Mouse (Mus musculus) liver, adult 2 months (tissue): ENCODE results near the gene Nhlh1. TPM values are rescaled to one million over a fixed set of nuclear protein-coding genes. Genes with fewer than 3 reads are reported as not detected.
A peak's percentile ranks its signal among the peaks of the same experiment; 100 is the strongest.

Experiments used
- DNase-seq: peaks from one replicate; pipeline ENCODE4 v3.0.0-alpha.2; 2011; ENCODE audit warnings: low read depth, low spot score; ENCODE audit errors: extremely low read depth
- H3K27ac ChIP-seq: fragments of 200-500 bp; replicated peaks from 2 replicates; pipeline ENCODE4 v1.5.1; 2012; ENCODE audit warnings: low read depth, mild to moderate bottlenecking, control low read depth, inconsistent platforms, low read length; ENCODE audit not compliant: insufficient read depth
- H3K27me3 ChIP-seq: fragments of 200-500 bp; 2 replicates; pipeline ENCODE4 v1.6.1; 2012; ENCODE audit warnings: mild to moderate bottlenecking, moderate library complexity, low read length, inconsistent platforms; ENCODE audit not compliant: control insufficient read depth, insufficient read depth
- H3K36me3 ChIP-seq: fragments of 200-500 bp; 2 replicates; pipeline ENCODE4 v1.6.1; 2012; ENCODE audit warnings: low read length, inconsistent platforms; ENCODE audit not compliant: control insufficient read depth, insufficient read depth
- H3K4me1 ChIP-seq: fragments of 200-500 bp; 2 replicates; pipeline ENCODE4 v1.6.1; 2011; ENCODE audit warnings: low read length; ENCODE audit not compliant: control insufficient read depth, insufficient read depth
- H3K4me3 ChIP-seq: fragments of 200-500 bp; 2 replicates; pipeline ENCODE4 v1.5.1; 2011; ENCODE audit warnings: low read depth, mild to moderate bottlenecking, control low read depth, low read length, moderate library complexity; ENCODE audit not compliant: insufficient read depth
- H3K79me2 ChIP-seq: fragments of 200-500 bp; 2 replicates; pipeline ENCODE4 v1.6.1; 2012; ENCODE audit warnings: inconsistent platforms, mild to moderate bottlenecking, low read length, moderate library complexity; ENCODE audit not compliant: control insufficient read depth, insufficient read depth
- H3K9ac ChIP-seq: fragments of 200-500 bp; 2 replicates; pipeline ENCODE4 v1.6.1; 2012; ENCODE audit warnings: low read depth, mild to moderate bottlenecking, control low read depth, inconsistent platforms, low read length
- CTCF ChIP-seq: fragments of 200-500 bp; IDR thresholded peaks from 2 replicates; pipeline ENCODE4 v1.5.1; 2011; ENCODE audit warnings: low read depth, low read length, control low read depth
- POLR2A ChIP-seq: fragments of 200-500 bp; IDR thresholded peaks from 2 replicates; pipeline ENCODE4 v1.6.1; 2011; ENCODE audit warnings: low read length, control low read depth; ENCODE audit not compliant: insufficient read depth; ENCODE audit errors: extremely low read depth
- WGBS: fragments of 180-500 bp; shearing (Covaris S2); methylation state at CpG from one replicate; pipeline ENCODE4 v1.1.7; 2018; 5-methylcytosine and 5-hydroxymethylcytosine counted together
- polyA plus RNA-seq: library from polyadenylated mRNA; depleted of rRNA; stranded (reverse); fragments of >200 nt; gene quantifications from 2 replicates; pipeline ENCODE4 v1.2.3, GENCODE M21; 2012; rRNA removed
- total RNA-seq: library from RNA; depleted of rRNA; stranded (reverse); fragments of >200 nt; gene quantifications from 2 replicates; pipeline ENCODE4 v1.2.3, GENCODE M21; 2014; rRNA removed

The Nhlh1 gene
- total RNA-seq (not detected in 2 replicates), polyA plus RNA-seq (not detected in 2 replicates)

DNA sequence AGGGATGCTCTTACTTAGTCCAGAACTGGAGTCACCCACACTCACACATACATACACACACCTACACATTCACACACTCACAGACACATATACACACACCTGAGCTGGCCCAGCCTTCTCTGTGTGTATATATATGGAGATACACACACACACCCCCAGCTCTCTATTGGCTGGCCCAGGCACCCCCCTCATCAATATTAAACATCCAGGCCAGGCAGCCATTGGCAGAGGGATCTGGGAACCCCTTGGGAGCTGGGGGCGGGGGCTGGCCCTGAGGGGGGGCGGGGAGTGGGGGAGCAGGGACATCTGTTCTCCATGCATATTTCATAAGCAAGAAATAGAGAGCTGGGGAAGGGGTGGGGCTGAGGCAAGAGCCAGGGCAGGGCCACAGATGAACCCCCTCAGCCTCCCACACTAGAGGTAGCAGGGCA is at the start of gene Nhlh1:
Nhlh1 (minus strand) TSS at position 83 of the 431 bp plus-strand sequence.
- WGBS = 47% methylated on average over 2 of the region's 2 CpGs
- Histone ChIP-seq H3K36me3 (no peaks in the 10 kb centered on the region), H3K4me3 (no peak within 1 kb of the TSS), H3K9ac (no peak within 1 kb of the TSS), H3K4me1 (no peaks in the 10 kb centered on the region; the same call in 1 of the 2 replicates), H3K27me3 (peaks cover 11% of the 10 kb centered on the region; the same call in 1 of the 2 replicates), H3K79me2 (no peaks in the 10 kb centered on the region), H3K27ac (no peak within 1 kb of the TSS)
- no peak for TF ChIP-seq CTCF
- TF ChIP-seq POLR2A = no peak
- no peak for DNase-seq

GRCm38 (mm10) chr1:172105101-172105500 is 47.7 kb upstream of the Nhlh1 start:
- Histone ChIP-seq H3K4me1 (no peaks in the 10 kb centered on the region), H3K36me3 (peaks cover 88% of the 10 kb centered on the region), H3K79me2 (0 out of 2 replicates have a peak, but pooled peaks cover 3% of the 10 kb centered on the region), H3K4me3 (no peak overlapping the region), H3K9ac (no peak overlapping the region), H3K27me3 (no peaks in the 10 kb centered on the region), H3K27ac (no peak overlapping the region)
- TF ChIP-seq POLR2A (no peak), CTCF (no peak)
- 86% methylated on average over 11 of the region's 11 CpGs for WGBS
- DNase-seq = no peak

DNA sequence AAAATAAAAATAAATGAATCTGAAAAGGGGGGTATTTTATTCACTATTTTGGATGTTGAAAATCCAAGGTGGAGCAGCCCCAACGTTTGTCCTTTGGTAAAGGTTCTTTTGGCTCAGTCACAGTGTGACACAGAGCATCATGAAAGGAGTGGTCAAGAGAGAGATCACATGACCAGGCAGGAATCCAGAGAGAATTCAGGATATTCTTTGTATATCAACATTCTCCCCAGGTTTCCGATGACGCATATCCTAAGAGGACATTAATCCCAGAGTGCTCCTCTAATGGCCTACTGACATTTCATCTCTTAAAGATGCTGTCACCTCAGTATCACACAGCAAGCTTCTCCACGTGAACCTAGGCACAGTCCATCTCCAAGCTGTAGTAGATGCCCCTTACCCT is 46.2 kb upstream of the Nhlh1 start:
- no peak for TF ChIP-seq POLR2A
- TF ChIP-seq CTCF = no peak
- Histone ChIP-seq H3K36me3 (peaks cover 78% of the 10 kb centered on the region), H3K27ac (no peak overlapping the region), H3K4me1 (peaks cover 4% of the 10 kb centered on the region; the same call in 1 of the 2 replicates), H3K4me3 (no peak overlapping the region), H3K27me3 (no peaks in the 10 kb centered on the region), H3K9ac (no peak overlapping the region), H3K79me2 (0 out of 2 replicates have a peak, but pooled peaks cover 3% of the 10 kb centered on the region)
- 70% methylated on average over 4 of the region's 4 CpGs for WGBS
- DNase-seq = no peak

DNA sequence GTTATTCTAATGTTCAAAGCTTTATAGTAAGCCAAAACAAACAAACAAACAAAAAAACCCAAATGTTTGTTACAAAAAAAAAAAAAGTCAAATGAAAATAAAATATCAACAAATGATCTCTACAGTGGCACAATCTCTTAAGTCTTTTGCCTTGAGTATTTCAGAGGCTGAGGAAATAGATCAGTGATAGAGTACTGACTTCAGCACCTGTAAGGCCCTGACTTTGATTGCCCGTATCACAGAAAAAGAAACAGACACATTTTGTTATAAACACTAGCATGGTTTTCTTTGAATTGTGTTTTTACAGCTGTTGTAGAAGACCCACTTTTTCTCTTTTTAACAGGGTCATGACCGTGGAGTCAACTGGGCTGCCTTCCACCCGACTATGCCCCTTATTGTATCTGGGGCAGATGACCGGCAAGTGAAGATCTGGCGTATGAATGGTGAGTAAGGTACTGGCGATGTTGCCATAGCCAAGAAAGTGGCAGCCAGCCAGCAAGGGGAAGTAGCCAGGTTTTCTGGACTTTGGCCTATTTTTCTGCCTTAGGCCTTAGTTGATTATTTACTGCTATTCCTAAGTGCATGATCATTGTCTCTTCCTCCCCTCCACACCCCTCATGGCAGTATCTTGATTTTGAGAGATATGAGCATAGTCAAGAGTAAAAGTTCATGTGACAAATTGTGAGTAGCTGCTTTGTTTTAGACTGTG is 42.1 kb upstream of the Nhlh1 start:
- Histone ChIP-seq H3K27me3 (no peaks in the 10 kb centered on the region), H3K36me3 (peaks cover 66% of the 10 kb centered on the region), H3K9ac (no peak overlapping the region), H3K4me1 (peaks cover 4% of the 10 kb centered on the region; the same call in 1 of the 2 replicates), H3K4me3 (no peak overlapping the region), H3K79me2 (peaks cover 3% of the 10 kb centered on the region; the same call in 1 of the 2 replicates), H3K27ac (no peak overlapping the region)
- peak; percentile 92 for DNase-seq
- 26% methylated on average over 6 of the region's 6 CpGs for WGBS
- TF ChIP-seq POLR2A = no peak
- TF ChIP-seq CTCF = no peak

GRCm38 (mm10) chr1:172095202-172095601 is 37.8 kb upstream of the Nhlh1 start:
- WGBS = 79% methylated on average over 6 of the region's 6 CpGs
- no peaks in the 10 kb centered on the region for H3K27me3 ChIP-seq
- DNase-seq = no peak
- no peak overlapping the region for H3K4me3 ChIP-seq
- H3K79me2 ChIP-seq = peaks cover 3% of the 10 kb centered on the region; the same call in 1 of the 2 replicates
- no peak overlapping the region for H3K27ac ChIP-seq
- H3K9ac ChIP-seq = no peak overlapping the region
- no peak for TF ChIP-seq CTCF
- TF ChIP-seq POLR2A = no peak
- H3K36me3 ChIP-seq = peaks cover 64% of the 10 kb centered on the region
- peaks cover 4% of the 10 kb centered on the region; the same call in 1 of the 2 replicates for H3K4me1 ChIP-seq

- Histone ChIP-seq H3K9ac (no peak overlapping the region), H3K27ac (no peak overlapping the region), H3K4me1 (peaks cover under 1% of the 10 kb centered on the region; the same call in 1 of the 2 replicates), H3K79me2 (peaks cover 6% of the 10 kb centered on the region; the same call in 1 of the 2 replicates), H3K36me3 (peaks cover 69% of the 10 kb centered on the region), H3K27me3 (no peaks in the 10 kb centered on the region), H3K4me3 (no peak overlapping the region)
- no peak for DNase-seq
- TF ChIP-seq POLR2A (no peak), CTCF (no peak)
Measured at GRCm38 (mm10) chr1:172094295-172094694, 36.9 kb upstream of the Nhlh1 start.
